Mouse (Mus musculus) embryonic facial prominence, embryonic 14.5 days (tissue): ENCODE data around the gene Gm49378. TPM values are rescaled to one million over a fixed set of nuclear protein-coding genes. Genes with fewer than 3 reads are reported as not detected.

Experiments used
- ATAC-seq: fragments of 200-750 bp; cut with Nextera tagmentation; 2 replicates; pipeline ENCODE4 v1.8.0; 2017; ENCODE audit warnings: low read depth, moderate number of reproducible peaks, moderate TSS enrichment
- DNase-seq: peaks from one replicate; pipeline ENCODE4 v3.0.0-alpha.2; 2015; ENCODE audit warnings: low spot score
- H3K27ac ChIP-seq: fragments of 300-500 bp; sonication (generic); replicated peaks from 2 replicates; pipeline ENCODE4 v1.5.1; 2014; ENCODE audit warnings: low read depth, mild to moderate bottlenecking, low read length, moderate library complexity
- H3K27me3 ChIP-seq: fragments of 300-500 bp; sonication (generic); replicated peaks from 2 replicates; pipeline ENCODE4 v1.6.1; 2014; ENCODE audit warnings: low read length; ENCODE audit not compliant: control insufficient read depth, insufficient read depth
- H3K36me3 ChIP-seq: fragments of 300-500 bp; sonication (generic); 2 replicates; pipeline ENCODE4 v1.6.1; 2014; ENCODE audit warnings: low read length, mixed read lengths; ENCODE audit not compliant: control insufficient read depth, insufficient read depth
- H3K4me1 ChIP-seq: fragments of 300-500 bp; sonication (generic); 2 replicates; pipeline ENCODE4 v1.6.1; 2014; ENCODE audit warnings: antibody characterized with exemption, low read length; ENCODE audit not compliant: control insufficient read depth, insufficient read depth
- H3K4me2 ChIP-seq: fragments of 300-500 bp; sonication (generic); 2 replicates; pipeline ENCODE4 v1.6.1; 2014; ENCODE audit warnings: low read depth, mild to moderate bottlenecking, low read length, moderate library complexity, mixed read lengths
- H3K4me3 ChIP-seq: fragments of 300-500 bp; sonication (generic); 2 replicates; pipeline ENCODE4 v1.5.1; 2014; ENCODE audit warnings: low read depth, mild to moderate bottlenecking, low read length
- H3K9ac ChIP-seq: fragments of 300-500 bp; sonication (generic); 2 replicates; pipeline ENCODE4 v1.6.1; 2014; ENCODE audit warnings: low read depth, mild to moderate bottlenecking, low read length, moderate library complexity, mixed read lengths
- H3K9me3 ChIP-seq: fragments of 300-500 bp; sonication (generic); 2 replicates; pipeline ENCODE4 v1.6.1; 2016; ENCODE audit warnings: low read length; ENCODE audit not compliant: control insufficient read depth
- WGBS: fragments of 180-500 bp; shearing (Covaris S2); extraction: QIAGEN DNeasy Blood & Tissue Kit; methylation state at CpG from one replicate; pipeline ENCODE4 v1.1.7; 2014; 5-methylcytosine and 5-hydroxymethylcytosine counted together
- polyA plus RNA-seq: library from polyadenylated mRNA; unstranded; fragments of >200 nt; fragmentation: Nextera tagmentation; extraction: Ambion mirVana; gene quantifications from 2 replicates; pipeline ENCODE4 v1.2.1, GENCODE M21; 2014

Gm49378 gene
- polyA plus RNA-seq, 1 experiment from 2014 or later = 0.79 TPM

DNA sequence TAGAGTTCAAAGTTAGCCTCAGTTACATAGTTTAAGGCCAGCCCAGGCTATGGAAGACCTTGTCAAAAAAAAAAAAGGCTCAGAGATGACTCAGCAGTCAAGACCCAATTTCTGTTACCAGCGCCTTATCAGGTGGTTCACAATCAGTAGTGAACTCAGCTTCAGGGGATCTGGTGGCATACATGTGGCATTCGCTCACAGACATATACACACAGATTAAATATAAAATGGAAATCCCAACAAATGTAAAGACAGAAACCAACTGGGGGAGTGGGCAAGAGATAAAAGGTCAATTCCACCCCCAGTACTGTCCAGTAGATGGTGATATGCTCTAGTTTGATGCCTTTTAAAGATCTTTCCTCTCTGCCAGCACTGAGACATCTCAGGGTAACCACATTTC lies 51.5 kb downstream of the Gm49378 start:
- Histone ChIP-seq H3K9me3 (no peaks in the 10 kb centered on the region), H3K36me3 (peaks cover 33% of the 10 kb centered on the region), H3K4me3 (no peak overlapping the region), H3K27ac (no peak overlapping the region), H3K27me3 (no peaks in the 10 kb centered on the region), H3K9ac (no peak overlapping the region), H3K4me1 (peaks cover 6% of the 10 kb centered on the region), H3K4me2 (no peak overlapping the region)
- ATAC-seq (no peak), DNase-seq (no peak)
- WGBS = 90% methylated on average over 2 of the region's 2 CpGs

DNA sequence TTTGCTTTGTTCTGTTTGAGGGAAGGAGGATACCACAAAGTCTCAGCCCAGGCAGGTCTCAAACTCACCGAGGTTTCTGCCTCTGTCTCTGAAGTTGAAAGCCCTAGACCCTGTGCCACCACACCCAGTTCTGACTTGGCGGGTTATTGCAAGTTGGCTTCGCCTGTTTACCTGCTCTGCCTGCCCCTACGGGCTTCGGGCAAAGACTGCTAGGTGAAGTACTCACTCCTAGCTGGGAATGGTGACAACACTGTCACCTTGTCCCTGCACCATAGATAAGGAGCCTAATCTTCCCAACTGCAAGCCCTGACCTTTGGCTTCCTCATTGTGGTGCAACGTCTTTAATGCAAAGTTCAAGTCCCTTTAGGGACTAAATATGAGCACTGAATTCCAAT lies 52.1 kb downstream of the Gm49378 start:
- Histone ChIP-seq H3K4me3 (peak overlapping the region; percentile 52; the same call in 1 of the 2 replicates), H3K9ac (no peak overlapping the region), H3K4me2 (peak overlapping the region; percentile 89; the same call in 1 of the 2 replicates), H3K36me3 (peaks cover 38% of the 10 kb centered on the region), H3K27me3 (no peaks in the 10 kb centered on the region), H3K4me1 (peaks cover 6% of the 10 kb centered on the region), H3K27ac (no peak overlapping the region), H3K9me3 (no peaks in the 10 kb centered on the region)
- ATAC-seq = no peak
- 51% methylated on average over 6 of the region's 6 CpGs for WGBS
- DNase-seq = no peak

DNA sequence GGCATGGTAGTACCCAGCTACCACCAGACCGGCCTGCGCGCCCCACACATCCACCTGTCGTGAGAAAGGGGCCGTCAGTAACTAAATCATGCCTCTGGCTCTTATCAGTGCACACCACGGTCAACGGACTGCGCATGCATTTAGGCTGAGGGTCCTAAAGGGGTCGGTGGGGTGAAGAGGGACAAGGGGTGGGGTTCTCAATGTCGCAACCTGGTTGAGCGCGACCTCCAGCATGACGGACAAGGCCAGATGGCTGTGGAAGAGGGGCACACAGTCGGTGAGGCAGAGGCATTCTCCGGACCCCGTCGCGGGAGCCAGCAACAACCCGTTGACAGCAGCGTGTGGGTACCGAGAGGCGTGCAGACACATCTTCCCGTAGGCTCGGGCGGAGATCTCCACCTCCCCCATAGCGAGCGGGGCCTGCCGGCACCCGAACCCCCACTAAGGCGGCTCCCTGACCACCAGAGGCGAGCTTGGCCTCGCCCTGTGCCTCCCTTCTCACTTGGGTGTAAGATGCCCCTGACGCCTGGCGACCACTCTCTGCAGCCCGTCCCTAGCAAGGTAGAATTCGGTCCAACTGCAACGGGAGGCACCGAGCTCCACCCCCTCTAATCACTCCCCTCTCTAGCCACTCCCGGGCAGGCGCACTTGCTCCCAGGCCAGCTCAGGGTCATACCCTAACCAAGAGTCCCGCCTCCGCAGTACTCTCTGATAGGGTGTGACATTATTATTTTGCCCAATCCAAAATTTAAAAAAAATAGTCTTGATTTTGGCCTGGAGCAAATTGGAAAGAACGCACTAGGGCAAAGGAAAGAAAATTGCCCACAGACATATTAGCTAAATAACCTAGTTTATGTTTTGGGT lies 52.8 kb downstream of the Gm49378 start, which contains the start of gene Emc9:
Emc9 (minus strand) TSS at position 601 of the 864 bp plus-strand sequence.
- no peak within 1 kb of the TSS for H3K27ac ChIP-seq
- H3K4me3 ChIP-seq = peak within 1 kb of the TSS; percentile 52
- 4% methylated on average over 30 of the region's 43 CpGs for WGBS
- H3K4me1 ChIP-seq = peaks cover under 1% of the 10 kb centered on the region; the same call in 1 of the 2 replicates
- peak within 1 kb of the TSS; percentile 89 for H3K4me2 ChIP-seq
- ATAC-seq = peak; percentile 86
- no peaks in the 10 kb centered on the region for H3K27me3 ChIP-seq
- peak within 1 kb of the TSS; percentile 60 for H3K9ac ChIP-seq
- peak; percentile 48 for DNase-seq
- no peaks in the 10 kb centered on the region for H3K9me3 ChIP-seq
- peaks cover 45% of the 10 kb centered on the region for H3K36me3 ChIP-seq

DNA sequence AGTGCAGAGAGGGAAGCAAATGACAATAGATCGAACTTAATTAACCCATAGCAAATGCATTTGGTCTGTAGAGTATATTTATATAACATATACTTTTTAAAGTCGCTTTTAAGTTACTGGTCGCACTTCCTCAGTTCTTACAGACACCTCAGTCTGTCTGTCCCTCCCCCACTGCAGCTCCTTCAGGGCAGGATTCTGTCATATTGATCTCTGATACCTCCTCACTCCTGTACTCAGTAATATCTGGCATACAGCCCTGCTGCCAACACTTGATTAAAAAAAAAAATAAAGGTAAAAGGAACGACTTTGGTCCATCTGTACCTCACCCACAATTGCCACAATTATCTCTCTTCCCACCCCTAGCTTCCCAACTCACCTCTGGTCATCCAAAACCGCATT lies 53.4 kb downstream of the Gm49378 start:
- 36% methylated on average over 5 of the region's 5 CpGs for WGBS
- Histone ChIP-seq H3K4me3 (peak overlapping the region; percentile 52), H3K9me3 (no peaks in the 10 kb centered on the region), H3K4me1 (no peaks in the 10 kb centered on the region), H3K9ac (no peak overlapping the region), H3K27me3 (no peaks in the 10 kb centered on the region), H3K4me2 (peak overlapping the region; percentile 89), H3K27ac (no peak overlapping the region), H3K36me3 (peaks cover 43% of the 10 kb centered on the region)
- DNase-seq (no peak), ATAC-seq (no peak)

DNA sequence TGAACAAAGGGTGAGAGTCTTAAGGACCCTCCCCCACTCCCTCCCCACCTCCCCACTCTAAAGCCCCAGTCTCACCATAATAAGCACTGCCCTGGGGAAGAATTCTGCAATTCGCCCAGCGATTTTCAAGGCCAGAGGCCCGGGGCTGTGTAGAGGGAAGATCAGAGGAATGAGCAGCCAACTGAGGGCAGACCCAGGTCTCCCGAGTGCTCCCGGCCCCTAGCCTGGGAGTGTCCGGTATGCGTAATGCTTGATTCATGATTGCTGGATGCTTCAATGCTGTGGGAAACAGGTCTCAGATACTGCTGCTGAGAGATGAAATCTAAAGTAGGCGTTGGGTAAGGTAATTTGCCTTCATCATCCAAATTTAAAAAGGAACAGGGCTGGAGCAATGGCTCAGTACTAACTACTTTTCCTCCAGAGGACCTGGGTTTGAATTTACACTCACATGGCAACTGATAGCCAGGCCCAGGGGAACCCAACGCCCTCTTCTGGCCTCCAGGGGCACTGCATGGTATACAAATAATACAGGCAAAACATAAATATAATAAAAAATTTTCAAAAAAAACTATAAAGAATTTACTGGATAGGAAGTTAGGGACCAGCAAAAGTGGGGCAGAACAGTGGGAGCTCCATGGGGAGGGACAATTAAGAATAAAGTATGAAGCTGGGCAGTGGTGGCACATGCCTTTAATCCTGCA lies 55.6 kb downstream of the Gm49378 start:
- H3K27ac ChIP-seq = no peak overlapping the region
- peaks cover 25% of the 10 kb centered on the region for H3K36me3 ChIP-seq
- no peaks in the 10 kb centered on the region for H3K9me3 ChIP-seq
- no peak overlapping the region for H3K4me2 ChIP-seq
- DNase-seq (no peak), ATAC-seq (no peak)
- H3K9ac ChIP-seq = no peak overlapping the region
- no peaks in the 10 kb centered on the region for H3K27me3 ChIP-seq
- no peak overlapping the region for H3K4me3 ChIP-seq
- 72% methylated on average over 9 of the region's 9 CpGs for WGBS
- H3K4me1 ChIP-seq = 0 out of 2 replicates have a peak, but pooled peaks cover 3% of the 10 kb centered on the region

DNA sequence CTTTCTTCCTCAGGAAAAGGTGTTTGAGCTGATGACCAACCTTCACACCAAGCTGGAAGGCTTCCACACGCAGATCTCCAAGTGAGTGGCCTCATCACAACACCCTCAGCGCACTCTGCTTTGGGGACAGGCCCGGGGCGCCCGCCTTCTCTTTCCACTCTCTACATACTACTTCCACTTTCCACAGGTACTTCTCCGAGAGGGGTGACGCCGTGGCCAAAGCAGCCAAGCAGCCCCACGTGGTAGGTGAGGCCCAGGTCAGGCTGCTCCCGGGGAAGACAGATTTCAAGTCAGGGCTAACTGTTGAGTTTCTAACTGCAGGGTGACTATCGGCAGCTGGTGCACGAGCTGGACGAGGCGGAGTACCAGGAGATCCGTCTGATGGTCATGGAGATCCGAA lies 57.0 kb downstream of the Gm49378 start:
- 95% methylated on average over 16 of the region's 16 CpGs for WGBS

DNA sequence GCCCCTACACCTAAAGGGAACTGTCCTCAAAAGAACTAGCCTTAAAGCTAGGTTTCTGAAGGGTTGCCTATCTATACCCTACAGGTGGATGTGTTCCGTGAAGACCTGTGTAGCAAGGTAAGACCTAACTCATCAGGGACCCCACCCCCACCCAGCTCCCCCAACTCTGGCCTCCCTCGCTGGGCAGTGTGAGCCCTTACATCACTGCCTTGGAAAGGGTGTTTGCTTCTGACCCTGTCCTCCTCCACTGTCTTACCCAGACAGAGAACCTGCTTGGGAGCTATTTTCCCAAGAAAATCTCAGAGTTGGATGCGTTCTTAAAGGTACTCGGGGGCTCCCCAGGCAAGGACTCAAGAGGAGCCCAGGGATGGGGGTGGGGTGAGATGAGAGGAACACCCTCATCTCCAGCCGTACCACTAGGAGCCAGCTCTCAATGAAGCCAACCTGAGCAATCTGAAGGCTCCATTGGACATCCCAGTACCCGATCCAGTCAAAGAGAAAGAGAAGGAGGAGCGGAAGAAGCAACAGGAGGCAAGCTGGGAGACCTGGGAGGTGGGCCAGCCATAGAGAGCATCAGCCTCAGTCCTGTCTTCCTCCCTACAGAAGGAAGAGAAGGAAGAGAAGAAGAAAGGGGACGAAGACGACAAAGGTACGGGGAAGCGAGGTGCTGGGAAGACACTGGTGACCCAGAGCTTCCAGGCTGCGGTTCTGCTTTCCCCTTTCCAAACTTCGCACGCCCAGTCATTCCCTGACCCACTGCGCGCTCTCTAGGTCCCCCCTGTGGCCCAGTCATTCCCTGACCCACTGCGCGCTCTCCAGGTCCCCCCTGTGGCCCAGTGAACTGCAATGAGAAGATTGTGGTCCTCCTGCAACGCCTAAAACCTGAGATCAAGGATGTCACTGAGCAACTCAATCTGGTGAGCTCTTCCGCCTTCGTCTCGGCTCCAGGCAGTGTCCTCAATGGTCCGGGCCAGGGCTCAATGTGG lies 57.9 kb downstream of the Gm49378 start:
- no peak for ATAC-seq
- Histone ChIP-seq H3K4me3 (no peak overlapping the region), H3K9ac (no peak overlapping the region), H3K27me3 (no peaks in the 10 kb centered on the region), H3K27ac (no peak overlapping the region), H3K36me3 (peaks cover 21% of the 10 kb centered on the region), H3K4me2 (no peak overlapping the region), H3K9me3 (no peaks in the 10 kb centered on the region), H3K4me1 (0 out of 2 replicates have a peak, but pooled peaks cover 3% of the 10 kb centered on the region)
- DNase-seq = no peak
- 85% methylated on average over 22 of the region's 23 CpGs for WGBS

More for the DNA sequence above, 57.0 kb downstream of the Gm49378 start:
- Histone ChIP-seq H3K27me3 (no peaks in the 10 kb centered on the region), H3K4me3 (no peak overlapping the region), H3K4me1 (0 out of 2 replicates have a peak, but pooled peaks cover 3% of the 10 kb centered on the region), H3K9me3 (no peaks in the 10 kb centered on the region), H3K27ac (no peak overlapping the region), H3K36me3 (peaks cover 21% of the 10 kb centered on the region), H3K4me2 (no peak overlapping the region), H3K9ac (no peak overlapping the region)
- ATAC-seq (no peak), DNase-seq (no peak)
